Mouse (Mus musculus): ENCODE data around the gene Rccd1.

Rccd1 gene

DNA sequence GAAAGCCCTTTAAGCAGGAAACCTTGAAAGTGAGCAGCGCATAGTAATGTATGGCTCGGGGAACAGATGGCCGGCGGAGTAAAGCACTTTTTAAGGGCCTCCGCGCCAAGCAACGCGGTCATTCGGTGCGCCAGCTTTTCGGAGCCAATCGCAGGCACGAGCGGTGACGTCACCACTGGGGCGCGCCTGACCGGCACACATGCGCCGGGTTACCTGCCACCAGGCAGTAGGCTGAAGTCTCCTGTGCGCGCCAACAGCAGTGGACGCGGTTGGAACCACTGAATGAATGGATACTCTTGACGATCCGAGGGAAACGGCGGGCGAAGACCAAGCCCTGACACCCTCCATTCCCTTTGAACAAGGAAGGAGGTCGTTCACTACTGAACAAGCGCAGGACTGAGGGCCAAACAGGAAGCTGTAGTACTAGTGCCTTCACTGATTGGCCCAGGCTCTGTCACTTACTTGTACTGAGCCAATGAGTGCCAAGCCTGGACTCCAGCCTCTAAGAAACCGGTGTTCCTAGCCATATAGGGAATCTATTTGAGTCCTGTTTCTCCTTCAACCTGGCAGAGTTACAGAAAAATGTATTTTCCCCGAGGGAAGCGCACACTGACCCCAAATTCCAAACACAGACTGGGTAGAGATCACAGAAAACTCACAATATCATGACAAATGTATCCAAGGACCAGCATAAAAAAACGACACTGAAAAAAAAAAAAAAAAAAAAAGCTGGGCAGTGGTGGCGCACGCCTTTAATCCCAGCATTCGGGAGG lies at the start of gene Rccd1:
TSS of gene Rccd1 (minus strand) at position 412 of the 773 bp plus-strand sequence.
- peak; percentile 92 for DNase-seq

DNA sequence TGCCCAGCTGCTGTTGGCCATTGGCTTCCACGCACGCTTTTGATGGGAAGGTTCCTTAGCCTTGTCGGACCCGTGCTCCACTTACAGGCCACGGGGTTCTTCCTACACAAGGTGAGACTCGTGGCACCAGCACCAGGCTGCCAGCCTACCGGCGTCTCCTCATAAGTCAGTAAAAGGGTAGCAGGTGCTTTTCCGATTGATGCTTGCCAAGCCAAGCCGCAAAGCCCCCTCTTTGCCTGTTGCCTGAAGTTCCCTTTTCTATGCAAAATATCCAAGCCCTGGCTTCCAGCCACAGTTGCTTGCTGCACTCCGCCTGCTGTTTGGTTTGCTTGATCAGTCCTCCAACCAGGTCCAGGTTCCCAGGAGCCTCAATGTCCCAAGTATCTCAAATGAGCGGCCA lies 49.6 kb upstream of the Rccd1 start:
- DNase-seq: peak; percentile 47

DNA sequence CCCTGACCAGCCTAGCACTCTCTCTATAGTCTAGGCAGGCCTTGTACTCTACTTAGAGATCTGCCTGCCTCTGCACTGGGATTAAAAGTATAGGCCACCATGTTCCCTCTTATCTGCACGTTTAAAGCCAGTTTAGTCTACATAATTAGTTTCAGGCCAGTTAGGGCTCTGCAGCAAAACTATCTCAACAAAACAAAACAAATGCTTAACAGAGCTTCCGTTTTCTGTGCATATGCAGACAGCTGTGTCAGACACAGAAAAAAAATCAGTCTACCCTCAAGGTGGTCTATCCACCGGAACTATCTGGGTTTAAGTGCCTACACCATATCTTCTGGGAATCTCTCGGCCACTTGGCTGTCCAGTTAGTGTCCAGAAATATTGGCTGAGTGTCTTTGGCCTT lies 49.1 kb upstream of the Rccd1 start:
- no peak for DNase-seq

DNA sequence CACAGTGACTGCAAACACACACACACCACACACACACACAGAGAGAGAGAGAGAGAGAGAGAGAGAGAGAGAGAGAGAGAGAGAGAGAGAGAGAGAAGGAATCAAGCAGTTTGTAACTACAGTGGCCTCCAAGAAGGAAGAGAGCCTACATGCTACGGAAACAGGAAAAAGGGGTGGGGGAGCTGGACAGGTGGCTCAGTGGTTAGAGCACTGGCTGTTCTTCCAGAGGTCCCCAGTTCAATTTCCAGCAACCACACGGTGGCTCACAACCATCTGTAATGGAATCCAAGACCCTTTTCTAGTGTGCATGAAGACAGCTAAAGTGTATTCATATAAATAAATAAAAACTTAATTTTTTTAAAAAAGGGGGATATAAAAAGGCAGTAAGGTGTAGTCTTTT lies 48.4 kb upstream of the Rccd1 start:
- peak; percentile 50 for DNase-seq

DNA sequence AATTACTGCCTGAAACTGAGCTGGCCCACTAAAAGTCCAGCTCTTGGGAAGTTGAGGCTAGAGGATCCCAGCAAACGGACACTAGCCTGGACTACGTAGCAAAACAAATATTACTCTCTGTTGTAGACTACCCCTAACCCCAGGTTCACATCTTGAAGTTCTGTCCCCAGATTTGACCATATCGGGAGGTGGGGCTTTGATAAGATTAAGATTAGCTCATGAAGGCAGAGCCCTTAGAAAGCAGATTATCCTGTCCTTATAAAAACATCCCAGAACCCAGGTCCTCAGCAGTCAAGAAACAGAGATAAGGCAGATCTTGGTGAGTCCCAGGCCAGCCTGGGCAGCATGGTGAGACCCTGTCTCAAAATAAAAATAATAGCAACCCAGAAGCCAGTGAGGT lies 47.9 kb upstream of the Rccd1 start:
- no peak for DNase-seq

DNA sequence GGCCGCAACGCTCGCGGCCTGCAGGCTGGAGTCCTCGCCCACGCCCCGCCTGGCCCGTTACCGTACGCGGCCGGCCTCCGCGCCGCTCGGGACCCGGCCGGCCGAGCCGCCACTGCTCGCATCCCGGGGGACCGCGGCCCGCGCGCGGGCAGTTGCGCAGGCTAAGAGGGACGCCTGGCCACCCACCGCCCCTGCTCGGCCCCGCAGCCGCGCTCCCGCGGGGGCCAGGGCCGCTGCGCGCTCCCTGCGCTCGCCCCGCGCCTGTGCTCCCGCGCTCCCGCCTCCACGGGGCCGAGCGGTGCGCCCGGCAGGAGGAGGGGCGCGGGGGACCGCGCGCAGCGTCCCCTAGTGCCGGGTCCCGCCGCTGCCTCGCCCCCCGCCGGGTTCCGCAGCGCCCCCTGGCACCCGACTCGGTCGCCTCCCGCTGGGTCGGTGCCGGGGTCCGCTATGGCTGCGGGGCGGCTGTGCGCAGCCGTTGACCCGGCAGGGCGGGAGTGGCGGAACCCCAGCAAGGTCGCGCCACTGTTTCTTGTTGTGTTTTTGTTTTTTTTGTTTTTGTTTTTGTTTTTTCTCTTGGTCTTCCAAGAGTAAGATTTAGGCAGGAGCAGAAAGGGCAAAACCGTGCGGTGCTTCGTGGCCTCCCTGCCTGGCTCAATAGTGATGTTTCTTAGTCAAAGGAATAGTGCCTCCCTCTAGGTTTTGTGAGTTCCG lies 46.9 kb upstream of the Rccd1 start, which contains the start of gene Man2a2:
TSS of gene Man2a2 (minus strand) at position 335 of the 711 bp plus-strand sequence.
- DNase-seq: peak; percentile 92

DNA sequence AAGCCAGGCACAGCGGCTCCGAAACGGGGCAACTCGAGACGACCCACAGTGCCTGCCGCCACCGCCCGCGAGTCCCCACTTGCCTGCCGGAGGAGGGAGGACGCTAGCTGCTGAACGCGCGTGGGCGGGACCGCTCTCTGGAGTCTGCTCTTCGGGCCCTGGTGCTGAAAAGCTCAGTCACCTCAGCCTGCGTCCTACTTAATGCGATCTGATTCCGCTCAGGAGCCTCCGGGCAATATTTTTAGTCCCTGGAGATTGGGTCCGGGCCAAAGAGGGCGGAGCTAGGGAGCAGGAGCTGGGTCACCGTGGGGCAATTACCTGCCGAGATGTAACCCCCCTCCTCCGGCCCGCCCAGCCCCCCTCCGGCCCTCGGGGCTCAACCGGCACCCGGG lies 46.4 kb upstream of the Rccd1 start:
- peak; percentile 90 for DNase-seq

DNA sequence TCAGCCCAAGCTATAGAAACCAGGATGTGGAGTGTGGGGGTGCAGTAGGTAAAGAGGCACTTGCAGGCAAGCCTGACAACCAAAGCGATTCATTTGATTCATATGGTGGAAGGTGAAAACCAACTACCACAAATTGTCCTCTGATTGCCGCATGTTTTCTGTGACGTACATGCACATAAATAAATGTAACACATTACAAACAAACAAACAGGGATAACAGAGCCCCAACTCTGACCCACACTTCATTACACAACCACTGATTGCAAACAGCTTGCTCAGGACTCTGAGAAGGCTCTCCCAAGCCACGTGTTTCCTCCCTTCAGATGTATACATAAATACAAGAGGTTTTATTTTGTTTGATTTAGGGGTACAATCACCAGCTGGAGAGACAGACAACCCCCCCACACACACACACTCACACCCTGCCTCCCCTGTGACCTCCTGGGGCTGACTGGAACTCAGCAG lies 45.7 kb upstream of the Rccd1 start:
- DNase-seq: peak; percentile 32

DNA sequence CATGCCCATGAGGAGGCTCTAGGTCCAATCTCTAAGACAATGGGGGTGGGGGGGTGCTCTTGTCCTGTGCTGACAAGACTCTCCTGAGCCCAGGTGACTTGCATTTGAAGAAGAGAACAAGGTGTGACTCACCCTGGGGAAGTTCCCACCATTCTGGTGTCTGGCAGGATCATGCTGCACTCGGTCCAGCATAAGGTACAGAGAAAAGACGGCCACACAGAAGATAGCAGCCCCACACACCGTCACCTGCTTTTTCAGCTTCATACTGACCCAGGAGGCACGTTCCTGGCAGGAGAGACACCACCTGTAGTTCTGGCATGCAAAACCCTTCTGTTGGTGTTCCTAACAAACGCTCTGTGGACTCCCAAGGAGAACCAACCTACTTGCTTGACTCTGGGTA lies 45.2 kb upstream of the Rccd1 start:
- DNase-seq: no peak

DNA sequence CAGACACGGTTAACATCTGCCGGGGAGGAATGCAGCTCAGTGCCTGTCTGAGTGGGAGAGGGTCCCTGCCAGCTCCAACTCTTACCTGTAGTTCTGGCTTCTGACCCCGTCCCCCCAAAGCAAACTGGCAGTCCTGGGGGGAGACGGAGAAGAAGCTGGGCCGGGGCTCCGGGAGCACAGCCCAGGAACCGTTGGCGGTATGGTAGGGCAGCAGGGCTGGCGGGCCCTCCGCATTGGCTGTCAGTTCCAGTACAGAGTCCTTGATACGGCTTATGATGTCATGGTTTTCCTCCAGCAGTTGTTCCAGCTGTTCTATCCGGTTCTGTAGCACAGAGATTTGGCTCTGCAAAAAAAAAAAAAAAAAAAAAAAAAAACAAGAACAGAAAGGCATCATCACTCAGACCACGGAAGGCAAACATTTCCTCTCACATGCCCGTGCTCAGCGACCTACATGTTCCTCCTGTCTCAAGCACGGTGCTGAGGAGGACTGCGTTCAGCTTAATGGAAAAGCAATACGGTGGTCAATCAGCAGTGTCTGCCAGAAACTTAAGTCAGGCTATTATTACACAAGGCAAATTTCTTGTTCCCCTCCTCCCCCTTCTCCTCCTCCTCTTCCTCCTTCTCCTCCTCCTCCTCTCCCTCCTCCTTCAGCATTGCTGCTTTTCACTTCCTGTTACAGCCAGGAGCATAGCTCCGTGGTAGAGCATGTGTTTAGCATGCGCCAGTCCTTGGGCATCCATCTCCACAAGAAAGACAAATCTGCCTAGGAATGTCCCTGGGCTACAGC lies 44.6 kb upstream of the Rccd1 start:
- peak; percentile 36 for DNase-seq

DNA sequence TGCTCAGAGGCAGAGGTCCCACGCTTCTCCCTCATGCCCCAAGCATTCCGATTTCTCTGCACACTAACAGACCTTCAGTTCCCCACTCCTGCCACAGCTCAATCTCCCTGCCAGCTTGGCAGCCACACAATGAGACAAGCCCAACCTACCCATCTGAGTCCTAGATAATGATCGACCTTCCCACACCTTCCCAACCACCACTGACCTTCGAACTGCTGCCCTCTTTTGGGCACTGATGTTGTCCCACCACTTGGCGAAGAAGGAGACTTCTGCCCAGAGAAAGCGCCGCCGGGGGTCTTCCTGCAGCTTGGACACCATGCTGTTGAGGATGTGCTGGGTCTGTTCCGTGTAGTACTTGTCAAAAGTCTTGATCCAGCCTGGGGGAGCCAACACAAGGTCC lies 43.8 kb upstream of the Rccd1 start:
- no peak for DNase-seq

DNA sequence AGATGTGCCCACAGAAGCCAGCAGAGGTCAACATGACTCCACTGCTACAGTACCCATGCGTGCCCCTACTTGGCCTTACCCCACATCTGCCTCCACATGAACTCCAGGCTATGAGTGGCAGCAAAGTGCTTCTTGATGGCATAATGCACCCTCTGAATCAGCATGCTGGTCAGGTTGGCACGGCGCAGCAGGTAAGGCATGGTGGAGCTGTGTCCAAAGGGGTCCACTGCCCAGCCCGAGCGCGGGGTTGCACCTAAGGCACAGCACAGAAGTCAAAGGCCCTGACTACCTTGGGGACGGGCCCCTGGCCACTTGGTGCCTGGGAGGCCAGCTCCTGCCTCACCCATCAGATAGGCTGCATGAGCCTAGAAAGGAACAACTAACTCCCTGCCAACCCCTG lies 43.0 kb upstream of the Rccd1 start:
- DNase-seq: no peak

DNA sequence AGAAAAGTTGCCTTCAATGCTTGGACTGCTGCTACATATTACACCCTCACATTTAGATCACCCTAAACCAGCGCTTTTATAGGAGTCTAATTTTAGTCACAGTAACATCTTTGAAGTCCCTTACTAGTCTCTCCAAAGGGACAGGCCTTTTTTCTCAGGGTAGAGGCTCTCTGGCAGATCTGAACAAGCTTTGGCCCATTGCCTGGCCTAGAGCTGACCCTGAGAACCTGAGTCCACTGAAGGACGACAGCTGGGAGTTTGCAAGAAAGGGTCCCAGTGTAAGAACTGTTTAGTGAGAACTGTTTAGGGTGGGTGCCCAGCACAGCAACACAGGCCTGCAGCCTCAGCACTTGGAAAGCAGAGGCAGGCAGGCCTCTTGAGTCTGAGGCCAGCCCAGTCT lies 41.5 kb upstream of the Rccd1 start:
- DNase-seq: no peak

DNA sequence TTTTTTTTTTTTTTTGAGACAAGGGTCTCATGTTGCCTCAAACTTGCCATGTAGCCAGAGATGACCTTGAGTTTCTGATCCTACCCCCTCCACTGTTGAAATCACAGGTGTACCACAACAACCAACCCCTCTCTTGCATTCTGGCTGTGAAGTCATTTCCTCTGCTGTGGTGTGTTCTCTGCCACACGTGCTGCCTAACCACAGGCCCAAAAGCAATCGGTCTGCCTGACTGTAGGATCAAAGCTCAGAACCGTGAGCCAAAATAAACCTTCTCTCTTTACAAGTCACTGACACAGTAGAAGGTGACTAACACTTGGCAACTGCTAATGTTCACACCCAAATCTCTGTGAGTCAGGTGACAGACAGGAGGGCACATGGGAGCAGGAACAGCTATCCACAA lies 36.2 kb upstream of the Rccd1 start:
- DNase-seq: no peak

DNA sequence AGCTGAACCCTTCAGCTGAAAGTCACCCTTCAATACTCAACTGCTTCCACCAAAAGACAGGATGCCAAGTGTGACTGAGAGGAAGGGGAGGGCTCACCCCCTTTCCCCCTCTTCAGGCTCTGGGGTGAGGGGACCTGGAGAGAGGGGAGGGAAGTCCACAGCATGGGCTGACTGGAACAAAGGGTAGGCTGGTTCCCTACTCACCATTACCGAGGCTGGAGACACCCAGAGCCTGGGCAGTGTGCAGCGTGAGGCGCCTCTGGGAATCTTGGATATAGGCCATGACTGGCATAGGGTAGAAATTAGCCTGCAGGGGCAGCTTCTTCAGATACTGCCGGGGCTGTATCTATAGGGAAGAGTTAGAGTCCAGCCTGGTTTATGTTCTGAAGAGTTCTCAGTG lies 33.8 kb upstream of the Rccd1 start:
- DNase-seq: no peak

DNA sequence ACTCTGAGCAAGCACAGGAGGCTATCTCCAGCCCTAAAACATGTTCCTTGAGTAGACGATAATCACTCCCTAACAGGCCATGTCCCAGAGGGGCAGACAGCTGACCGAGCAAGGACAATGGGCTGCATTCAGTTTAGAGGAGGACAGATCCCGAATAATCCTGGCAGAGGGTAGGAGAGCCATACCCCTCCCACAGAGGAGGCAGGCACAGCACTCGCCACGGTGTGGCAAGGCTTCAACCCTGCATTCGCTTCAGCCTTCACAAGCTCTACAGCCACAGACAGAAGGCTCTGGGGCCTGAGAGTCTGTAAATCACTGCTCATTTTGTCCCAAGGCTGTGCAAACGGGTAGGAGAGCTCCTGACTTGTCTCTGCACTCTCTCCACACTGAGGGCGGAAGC lies 32.9 kb upstream of the Rccd1 start:
- no peak for DNase-seq

DNA sequence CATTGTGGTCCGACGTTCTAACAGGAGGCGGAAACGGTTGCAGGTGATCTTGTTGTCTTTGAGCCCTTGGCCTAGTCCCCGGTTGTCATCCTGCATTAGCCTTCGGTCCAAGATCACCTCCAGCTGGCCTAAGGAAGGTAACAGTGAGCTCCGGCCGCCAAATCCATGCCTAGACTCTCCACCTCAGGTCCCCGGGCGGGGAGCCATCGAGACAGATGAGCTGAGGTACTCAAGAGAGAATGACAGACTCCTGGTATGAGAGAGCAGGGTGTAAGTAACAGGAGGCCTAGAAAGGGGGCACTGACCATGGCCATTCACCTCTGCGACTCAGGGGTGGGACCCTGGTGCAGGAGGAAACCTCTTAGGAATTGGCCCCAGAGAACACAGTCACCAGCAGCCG lies 32.1 kb upstream of the Rccd1 start:
- DNase-seq: no peak

DNA sequence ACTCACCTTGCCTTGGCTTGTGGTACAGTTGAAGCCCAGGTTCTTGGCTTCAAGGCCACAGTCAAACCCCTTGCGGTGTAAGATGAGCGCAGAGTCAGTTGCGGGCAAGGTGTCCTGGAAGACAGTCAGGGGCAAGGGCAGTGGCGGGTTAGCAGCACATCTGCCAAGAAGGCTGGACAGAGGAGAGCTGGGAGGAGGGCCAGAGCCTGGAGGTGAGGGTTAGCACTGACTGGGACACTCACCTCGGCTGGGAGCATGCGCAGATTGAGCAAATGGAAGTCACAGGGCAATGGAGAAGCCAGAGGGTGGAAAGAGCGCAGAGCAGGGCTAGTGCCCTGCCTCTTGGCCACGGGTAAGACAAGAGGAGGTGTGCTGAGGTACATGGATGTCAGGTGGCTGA lies 28.7 kb upstream of the Rccd1 start:
- DNase-seq: no peak

DNA sequence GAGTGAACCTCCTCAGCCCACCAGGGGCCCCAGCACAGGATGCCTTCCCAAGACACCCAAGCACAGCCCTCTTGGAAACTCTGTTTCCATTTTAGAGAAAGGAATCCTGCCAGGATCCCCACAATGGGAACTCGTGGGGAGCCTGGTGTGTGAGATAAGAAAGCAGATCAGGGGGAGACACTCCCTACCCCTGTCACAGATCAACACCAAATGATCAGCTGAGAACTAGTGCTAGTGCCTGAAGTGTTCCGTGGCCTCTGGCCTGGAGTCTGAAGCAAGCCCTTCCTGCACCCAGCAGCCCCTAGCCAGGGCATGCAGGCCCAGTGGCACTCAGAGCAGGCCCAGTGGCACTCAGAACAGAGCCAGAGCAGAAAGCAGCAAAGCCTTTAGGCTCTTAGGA lies 26.6 kb upstream of the Rccd1 start:
- DNase-seq: no peak

DNA sequence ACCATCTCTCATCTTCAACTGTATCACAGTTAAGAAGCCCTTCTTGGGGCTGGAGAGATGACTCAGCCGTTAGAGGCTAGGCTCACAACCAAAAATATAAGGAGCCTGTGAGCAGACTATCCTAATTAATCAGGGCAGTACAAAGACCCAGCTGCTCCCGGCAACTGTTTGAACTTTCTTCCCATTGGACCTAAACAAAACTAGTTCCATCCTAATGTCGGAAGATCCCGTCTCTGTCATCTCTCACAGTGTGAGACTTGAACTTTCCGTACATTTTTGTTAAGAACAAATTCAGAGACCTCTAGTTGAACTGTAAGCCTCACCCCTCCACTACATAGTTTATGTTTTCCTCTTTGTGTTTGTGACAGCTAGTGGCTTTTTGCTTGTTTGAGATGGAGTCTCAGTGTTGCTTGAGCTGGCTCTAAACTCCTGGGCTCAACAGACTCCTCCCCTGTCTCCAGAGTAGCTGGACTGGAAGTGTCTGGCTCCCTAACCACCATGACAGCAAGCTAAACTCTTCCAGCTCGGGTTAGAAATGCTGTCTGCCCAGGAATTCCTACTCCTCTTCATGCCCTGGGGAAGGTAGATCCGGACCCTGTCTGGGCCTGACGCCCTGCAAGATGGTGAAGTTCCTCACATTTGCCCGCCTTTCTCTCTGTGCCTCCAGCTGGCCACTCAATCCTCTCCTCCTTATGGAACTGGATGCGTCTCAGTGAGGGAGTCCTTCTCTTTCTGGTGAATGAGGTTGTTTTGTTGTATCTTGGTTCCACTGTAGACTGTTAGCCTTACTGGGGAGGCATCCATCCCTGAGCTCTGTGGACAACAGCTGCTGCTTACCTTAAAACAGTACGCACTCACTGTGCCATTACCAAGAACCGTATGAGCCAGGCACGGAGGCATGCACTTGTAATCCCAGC lies 23.7 kb upstream of the Rccd1 start:
- DNase-seq: no peak

DNA sequence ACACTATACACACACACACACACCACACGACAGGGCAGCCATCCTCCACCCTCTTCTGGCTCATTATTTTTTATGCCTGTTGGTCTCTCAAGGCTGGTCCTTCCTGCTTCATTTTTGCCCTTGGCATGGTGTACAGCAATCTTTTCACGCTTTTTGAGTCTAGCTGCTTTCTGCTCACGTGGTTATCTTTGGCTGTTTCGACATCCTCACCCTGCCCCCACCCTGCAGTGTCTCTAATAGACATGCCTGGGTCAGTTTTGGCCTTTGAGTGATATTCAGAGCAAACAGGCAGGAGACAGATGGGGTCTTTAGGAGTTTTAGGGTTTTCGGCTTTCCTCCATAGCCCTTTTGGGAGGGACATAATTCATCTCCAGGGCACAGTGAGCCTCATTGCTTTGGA lies 22.6 kb upstream of the Rccd1 start:
- DNase-seq: no peak

DNA sequence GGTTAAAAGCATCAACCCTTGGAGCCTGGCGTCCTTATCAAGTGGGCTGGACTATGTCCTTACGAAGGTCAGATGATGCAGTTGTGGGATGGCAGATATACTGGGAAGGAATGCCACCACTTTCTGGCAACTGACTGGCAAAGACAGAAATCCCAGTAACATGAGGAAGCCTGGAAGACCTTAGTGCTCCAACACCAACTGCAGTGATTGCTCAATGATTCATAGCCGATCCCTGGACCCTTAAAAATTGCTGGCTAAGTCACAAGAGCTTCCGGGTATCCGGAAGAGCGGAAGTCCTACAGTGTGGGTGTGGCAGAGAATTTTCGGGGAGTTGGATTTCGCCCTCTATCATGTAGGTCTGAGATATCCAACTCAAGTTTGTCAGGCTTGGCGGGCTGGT lies 21.9 kb upstream of the Rccd1 start:
- DNase-seq: no peak

Data from thymus, postnatal 14 days (tissue).